Mouse (Mus musculus): ENCODE data around the gene Thsd7a.

DNA sequence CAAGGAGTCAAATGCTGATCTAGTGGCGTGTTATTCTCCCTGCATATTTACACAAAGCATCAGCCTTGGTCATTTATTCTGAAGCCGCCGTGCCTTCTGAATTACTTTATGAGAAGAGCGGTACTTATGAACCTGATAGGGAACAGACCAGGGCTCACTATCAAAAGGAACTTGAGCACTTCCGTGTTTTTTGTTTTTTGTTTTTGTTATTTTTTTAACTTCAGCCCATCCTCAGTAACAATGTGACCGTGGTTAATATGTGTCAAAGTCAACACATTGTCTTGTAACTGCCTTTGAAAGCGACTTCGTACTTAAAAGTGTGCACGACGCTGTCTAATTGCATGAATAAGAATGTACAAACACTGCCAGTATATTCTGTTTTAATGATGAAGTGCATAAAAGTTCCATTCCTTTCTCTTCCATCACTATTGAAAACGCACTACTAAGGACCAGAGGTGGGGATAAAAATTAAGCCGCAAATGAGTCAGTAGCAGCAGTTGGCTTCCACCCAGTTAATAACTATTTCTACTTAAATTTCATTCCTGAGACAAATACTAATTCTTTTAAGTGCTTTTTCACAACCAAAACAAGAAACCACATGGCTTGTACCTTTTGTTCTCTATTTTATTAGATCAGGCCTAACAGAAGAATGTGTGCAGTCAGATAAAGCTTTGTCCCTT is 461 bp upstream of the Thsd7a start:
- TF ChIP-seq GATA1 (IDR thresholded peaks at IDR 0.05; ENCODE audit: borderline replicate concordance, low read length) (no peak), FLI1 (IDR thresholded peaks at IDR 0.05; ENCODE audit: low read length) (no peak)

All from megakaryocyte, embryonic 14.5 days (primary cell).